Mouse (Mus musculus) heart, postnatal 0 days (tissue): ENCODE results near the gene Myh7b. TPM values are rescaled to one million over a fixed set of nuclear protein-coding genes. Genes with fewer than 3 reads are reported as not detected.

Experiments
- ATAC-seq: fragments of 200-750 bp; cut with Nextera tagmentation; 2 replicates; pipeline ENCODE4 v1.8.0; 2017; ENCODE audit warnings: low read depth, moderate number of reproducible peaks, moderate library complexity; ENCODE audit not compliant: insufficient read depth
- DNase-seq: peaks from one replicate; pipeline ENCODE4 v3.0.0-alpha.2; 2016; ENCODE audit warnings: low spot score
- H3K27ac ChIP-seq: fragments of 300-500 bp; sonication (generic); 2 replicates; pipeline ENCODE4 v1.5.1; 2014; ENCODE audit warnings: low read depth, mild to moderate bottlenecking
- H3K27me3 ChIP-seq: fragments of 300-500 bp; sonication (generic); 2 replicates; pipeline ENCODE4 v1.6.1; 2014; ENCODE audit warnings: low read length, mixed read lengths; ENCODE audit not compliant: control insufficient read depth, insufficient read depth
- H3K36me3 ChIP-seq: fragments of 300-500 bp; sonication (generic); replicated peaks from 2 replicates; pipeline ENCODE4 v1.6.1; 2014; ENCODE audit warnings: low read length, mixed read lengths; ENCODE audit not compliant: control insufficient read depth, insufficient read depth
- H3K4me1 ChIP-seq: fragments of 300-500 bp; sonication (generic); 2 replicates; pipeline ENCODE4 v1.6.1; 2014; ENCODE audit warnings: antibody characterized with exemption; ENCODE audit not compliant: control insufficient read depth, insufficient read depth
- H3K4me2 ChIP-seq: fragments of 300-500 bp; sonication (generic); 2 replicates; pipeline ENCODE4 v1.6.1; 2014; ENCODE audit warnings: low read depth, mild to moderate bottlenecking, low read length, moderate library complexity
- H3K4me3 ChIP-seq: fragments of 300-500 bp; sonication (generic); 2 replicates; pipeline ENCODE4 v1.5.1; 2014; ENCODE audit warnings: low read depth, low read length
- H3K9ac ChIP-seq: fragments of 300-500 bp; sonication (generic); replicated peaks from 2 replicates; pipeline ENCODE4 v1.6.1; 2014; ENCODE audit warnings: low read depth, low read length, mixed read lengths
- H3K9me3 ChIP-seq: fragments of 300-500 bp; sonication (generic); replicated peaks from 2 replicates; pipeline ENCODE4 v1.6.1; 2016; ENCODE audit warnings: low read length; ENCODE audit not compliant: control insufficient read depth
- CTCF ChIP-seq: IDR thresholded peaks from 2 replicates; pipeline ENCODE4 v1.5.1; 2016; ENCODE audit warnings: antibody characterized with exemption, control low read depth, low read depth
- EP300 ChIP-seq: IDR thresholded peaks from 2 replicates; pipeline ENCODE4 v1.6.1; 2016; ENCODE audit warnings: antibody characterized with exemption, low read depth
- WGBS: fragments of 180-500 bp; shearing (Covaris S2); extraction: QIAGEN DNeasy Blood & Tissue Kit; methylation state at CpG from one replicate; pipeline ENCODE4 v1.1.7; 2014; 5-methylcytosine and 5-hydroxymethylcytosine counted together
- polyA plus RNA-seq: library from polyadenylated mRNA; unstranded; fragments of >200 nt; fragmentation: Nextera tagmentation; extraction: Ambion mirVana; gene quantifications from 2 replicates; pipeline ENCODE4 v1.2.1, GENCODE M21; 2015
- total RNA-seq: library from RNA; depleted of rRNA; stranded (reverse); fragments of >200 nt; gene quantifications from 2 replicates; pipeline ENCODE4 v1.2.3, GENCODE M21; 2014; ENCODE audit warnings: low replicate concordance; rRNA removed

Gene Myh7b
- total RNA-seq (17.2 and 48.4 TPM in 2 replicates), polyA plus RNA-seq (12.2 and 12.5 TPM in 2 replicates)

DNA sequence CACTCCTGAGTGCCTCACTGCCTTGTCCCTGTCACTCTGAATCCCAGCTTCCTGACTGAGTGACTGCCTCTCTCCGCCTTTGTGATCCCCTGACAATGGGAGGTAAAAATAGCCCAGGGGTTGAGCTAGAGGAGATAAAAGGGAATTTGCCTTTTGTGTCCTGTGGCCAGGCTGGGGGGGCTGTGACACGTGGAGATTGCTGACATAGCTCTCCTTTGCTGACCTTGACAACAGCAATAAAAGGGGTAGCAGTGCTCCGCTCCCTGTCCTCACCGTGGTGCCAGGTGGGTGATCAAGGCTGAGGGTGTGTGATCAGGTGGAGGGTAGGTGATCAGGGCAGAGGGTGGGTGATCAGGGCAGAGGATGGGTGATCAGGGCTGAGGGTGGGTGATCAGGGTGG is at the start of gene Myh7b:
TSS of gene Myh7b (plus strand) at position 235 of the 400 bp plus-strand sequence.
- DNase-seq (peak; percentile 84), ATAC-seq (peak; percentile 66)
- Histone ChIP-seq H3K27ac (peak within 1 kb of the TSS; percentile 88), H3K27me3 (no peaks in the 10 kb centered on the region), H3K4me1 (peaks cover 18% of the 10 kb centered on the region), H3K36me3 (peaks cover 12% of the 10 kb centered on the region), H3K4me2 (peak within 1 kb of the TSS; percentile 66), H3K4me3 (peak within 1 kb of the TSS; percentile 36), H3K9ac (peak within 1 kb of the TSS; percentile 32), H3K9me3 (no peaks in the 10 kb centered on the region)
- 14% methylated on average over 4 of the region's 4 CpGs for WGBS
- TF ChIP-seq EP300, result peak; percentile 82; the same call in 1 of the 2 replicates
- TF ChIP-seq CTCF, result no peak

DNA sequence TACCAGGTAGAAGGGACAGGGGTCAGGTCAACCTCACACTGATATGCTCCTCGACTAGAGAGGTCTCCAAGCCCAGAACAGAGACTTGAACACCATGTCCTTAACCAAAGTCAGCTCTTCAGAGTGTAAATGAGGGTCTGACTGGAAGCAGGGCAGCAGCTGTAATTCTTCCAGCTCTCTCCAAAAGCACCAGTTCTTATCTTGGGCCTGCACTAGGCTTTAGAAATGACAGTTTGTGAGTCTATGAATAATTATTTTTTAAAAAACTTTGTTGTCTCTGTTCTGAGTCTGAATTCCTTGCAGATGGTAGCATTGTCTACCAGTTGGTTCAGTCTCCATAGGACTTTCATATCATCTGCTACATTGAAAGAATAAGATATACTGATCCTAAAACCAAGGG is 48.8 kb upstream of the Myh7b start:
- Histone ChIP-seq H3K36me3 (peaks cover 57% of the 10 kb centered on the region), H3K9me3 (no peaks in the 10 kb centered on the region), H3K27ac (no peak overlapping the region), H3K4me1 (no peaks in the 10 kb centered on the region), H3K4me2 (no peak overlapping the region), H3K27me3 (no peaks in the 10 kb centered on the region), H3K4me3 (no peak overlapping the region), H3K9ac (no peak overlapping the region)
- ATAC-seq, result no peak
- DNase-seq, result no peak
- TF ChIP-seq CTCF (no peak), EP300 (no peak)
- WGBS, result 29% methylated on average over 1 of the region's 1 CpGs

DNA sequence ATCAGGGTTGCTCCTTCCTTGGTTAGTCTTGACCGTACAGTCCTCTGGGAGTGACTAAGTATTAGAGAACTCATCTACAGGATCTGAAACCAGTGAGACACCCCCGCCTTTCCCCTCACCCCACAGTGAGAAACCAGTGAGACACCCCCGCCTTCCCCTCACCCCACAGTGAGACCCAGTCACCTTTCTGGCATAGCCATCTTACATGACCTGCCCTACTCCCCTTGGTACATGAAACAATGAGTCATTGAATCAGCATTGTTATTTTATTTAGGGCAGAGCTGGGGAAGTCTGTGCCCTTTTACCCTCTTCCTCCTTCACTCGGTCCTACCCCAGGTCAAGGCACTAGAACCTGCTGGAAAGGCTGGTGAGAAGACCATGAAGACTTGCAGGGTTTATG is 48.1 kb upstream of the Myh7b start:
- Histone ChIP-seq H3K36me3 (peaks cover 63% of the 10 kb centered on the region), H3K4me1 (no peaks in the 10 kb centered on the region), H3K27me3 (no peaks in the 10 kb centered on the region), H3K4me3 (no peak overlapping the region), H3K9me3 (no peaks in the 10 kb centered on the region), H3K9ac (no peak overlapping the region), H3K27ac (no peak overlapping the region), H3K4me2 (no peak overlapping the region)
- DNase-seq (no peak), ATAC-seq (no peak)
- 77% methylated on average over 4 of the region's 4 CpGs for WGBS
- no peak for TF ChIP-seq CTCF
- TF ChIP-seq EP300, result no peak

DNA sequence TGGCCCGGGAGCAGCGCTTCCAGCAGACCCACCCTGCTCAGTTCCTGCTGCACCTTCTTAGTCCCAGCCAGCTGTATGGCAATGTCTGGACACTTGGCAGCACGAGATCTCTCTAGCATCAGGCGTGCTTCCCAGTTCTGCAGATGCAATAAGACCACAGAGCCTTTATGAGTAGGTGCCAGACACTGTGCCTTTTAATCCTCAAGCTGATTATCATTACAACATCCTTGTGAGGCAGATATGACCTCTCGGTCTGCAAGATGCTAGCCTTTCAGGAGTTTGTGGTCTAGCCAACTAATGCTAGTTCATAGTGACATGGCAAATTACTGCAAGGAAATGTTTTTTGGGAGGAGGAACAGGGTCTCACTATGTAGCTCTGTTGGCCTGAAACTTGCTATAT is 43.3 kb upstream of the Myh7b start:
- no peaks in the 10 kb centered on the region for H3K4me1 ChIP-seq
- no peak overlapping the region for H3K9ac ChIP-seq
- H3K27ac ChIP-seq, result no peak overlapping the region
- no peaks in the 10 kb centered on the region for H3K9me3 ChIP-seq
- 81% methylated on average over 5 of the region's 5 CpGs for WGBS
- TF ChIP-seq CTCF, result no peak
- no peak for TF ChIP-seq EP300
- DNase-seq (no peak), ATAC-seq (no peak)
- H3K4me3 ChIP-seq, result no peak overlapping the region
- H3K4me2 ChIP-seq, result no peak overlapping the region
- H3K36me3 ChIP-seq, result peaks cover 27% of the 10 kb centered on the region
- H3K27me3 ChIP-seq, result no peaks in the 10 kb centered on the region

DNA sequence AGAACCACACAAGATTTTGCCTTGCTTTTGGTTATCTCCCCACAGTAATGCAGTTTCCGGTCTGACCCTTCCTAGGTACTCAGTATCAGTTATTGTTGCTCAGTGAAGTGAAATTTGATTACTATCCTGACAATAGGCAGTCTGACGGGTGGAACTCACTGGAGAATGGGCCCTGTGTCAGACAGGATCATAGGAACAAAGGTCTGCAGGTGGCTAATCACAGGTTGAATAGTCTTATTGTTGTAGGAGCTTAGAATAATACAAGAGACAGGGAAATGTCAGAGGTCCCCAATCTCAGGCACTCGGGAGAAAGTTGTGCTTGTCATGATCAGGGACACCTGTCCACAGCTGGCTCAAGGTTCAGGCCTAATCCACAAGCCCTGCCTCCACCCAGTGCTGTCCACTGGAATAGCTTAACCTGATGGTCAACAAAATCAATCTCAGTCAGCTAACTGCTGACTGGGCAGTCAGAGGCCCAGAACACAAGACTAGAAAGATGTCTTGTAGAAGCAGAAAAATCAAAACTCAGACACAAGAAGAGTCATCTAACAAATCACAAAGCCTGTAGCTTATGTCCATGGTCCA is 41.7 kb upstream of the Myh7b start:
- DNase-seq, result no peak
- Histone ChIP-seq H3K27ac (no peak overlapping the region), H3K4me2 (no peak overlapping the region), H3K36me3 (peaks cover 18% of the 10 kb centered on the region), H3K9me3 (no peaks in the 10 kb centered on the region), H3K27me3 (no peaks in the 10 kb centered on the region), H3K9ac (no peak overlapping the region), H3K4me1 (no peaks in the 10 kb centered on the region), H3K4me3 (no peak overlapping the region)
- TF ChIP-seq CTCF, result no peak
- TF ChIP-seq EP300, result no peak
- WGBS, result 47% methylated on average over 3 of the region's 3 CpGs
- ATAC-seq, result no peak

DNA sequence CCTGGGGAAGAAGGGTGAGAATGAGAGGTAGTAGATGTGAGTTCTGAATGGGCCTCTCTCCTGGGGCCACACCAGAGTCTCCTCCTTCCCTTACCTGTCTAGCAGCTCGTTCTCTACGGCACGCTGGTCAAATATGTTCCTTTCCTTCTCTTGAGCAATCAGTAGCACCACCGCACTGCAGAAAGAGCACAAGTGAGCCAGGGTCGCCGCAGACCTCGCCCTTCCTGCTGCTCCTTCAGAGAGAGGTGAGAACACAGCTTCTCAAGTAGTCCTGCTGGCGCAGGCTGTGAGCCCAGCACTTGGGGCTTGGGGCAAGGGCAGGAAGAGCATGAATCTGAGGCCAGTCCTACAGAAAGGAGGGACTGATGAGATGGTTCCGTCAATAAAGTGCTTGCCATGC is 38.0 kb upstream of the Myh7b start:
- Histone ChIP-seq H3K9me3 (no peaks in the 10 kb centered on the region), H3K4me1 (no peaks in the 10 kb centered on the region), H3K4me3 (no peak overlapping the region), H3K27ac (no peak overlapping the region), H3K36me3 (peaks cover 19% of the 10 kb centered on the region), H3K4me2 (no peak overlapping the region), H3K27me3 (no peaks in the 10 kb centered on the region), H3K9ac (no peak overlapping the region)
- WGBS, result 80% methylated on average over 9 of the region's 9 CpGs
- ATAC-seq, result no peak
- no peak for TF ChIP-seq EP300
- no peak for TF ChIP-seq CTCF
- DNase-seq, result no peak
